Mouse (Mus musculus) CD8-positive naive resting alpha-beta T cell, adult 2 months (primary cell): ENCODE data around the gene Iqcc.

Experiments used
- DNase-seq, 2 experiments: peaks; one replicate each; pipeline ENCODE4 v3.0.0; 2022; ENCODE audit warnings: low read depth in 2 of 2, low spot score in 2 of 2

Iqcc gene

DNA sequence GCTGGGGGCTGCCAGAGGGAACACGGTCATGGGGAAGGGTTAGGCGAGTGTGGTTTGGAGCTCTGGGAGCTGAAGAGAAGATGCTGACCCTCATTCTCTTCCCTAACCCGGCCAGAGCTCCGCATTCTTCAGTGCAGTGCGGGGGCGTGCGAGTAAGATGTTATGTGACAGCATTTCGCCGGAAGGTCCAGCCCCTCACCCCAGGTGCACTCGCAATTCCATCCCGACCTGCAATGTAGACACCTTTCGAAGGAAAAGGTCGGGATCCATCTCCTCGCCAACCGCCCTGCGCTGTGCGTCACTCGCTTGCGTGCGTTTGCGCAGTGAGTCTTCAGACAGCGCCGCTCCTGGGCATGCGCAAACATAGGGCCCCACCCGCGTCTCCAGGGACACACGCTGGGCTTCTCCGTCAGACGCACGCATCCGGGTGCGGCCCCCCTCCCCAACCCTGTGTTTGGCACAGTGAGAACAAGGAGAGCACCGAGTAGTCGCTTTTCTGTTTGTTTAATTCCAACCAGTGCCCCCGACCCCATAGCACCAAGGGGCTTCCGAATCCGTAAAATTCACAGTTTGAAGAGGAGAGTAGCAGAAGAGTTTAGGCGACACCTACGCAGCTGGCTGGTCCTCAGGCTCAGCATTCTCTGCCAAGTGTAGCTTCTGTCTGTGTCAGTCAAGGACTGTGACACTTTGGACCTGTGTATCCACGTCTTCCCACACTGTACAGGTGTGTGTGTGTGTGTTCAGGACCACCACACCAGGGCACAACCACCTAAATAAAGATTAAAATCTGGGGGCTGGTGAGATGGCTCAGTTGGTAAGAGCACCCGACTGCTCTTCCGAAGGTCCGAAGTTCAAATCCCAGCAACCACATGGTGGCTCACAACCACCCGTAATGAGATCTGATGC, at the start of gene Iqcc:
Iqcc (minus strand) TSS at position 314 of the 906 bp plus-strand sequence.
- peak; percentile 87 to 92 for DNase-seq

GRCm38 (mm10) chr4:129662255-129662813, 43.4 kb upstream of the Iqcc start:
- no peak for DNase-seq

- DNase-seq = no peak
Measured at GRCm38 (mm10) chr4:129661584-129661983, 42.7 kb upstream of the Iqcc start.

DNA sequence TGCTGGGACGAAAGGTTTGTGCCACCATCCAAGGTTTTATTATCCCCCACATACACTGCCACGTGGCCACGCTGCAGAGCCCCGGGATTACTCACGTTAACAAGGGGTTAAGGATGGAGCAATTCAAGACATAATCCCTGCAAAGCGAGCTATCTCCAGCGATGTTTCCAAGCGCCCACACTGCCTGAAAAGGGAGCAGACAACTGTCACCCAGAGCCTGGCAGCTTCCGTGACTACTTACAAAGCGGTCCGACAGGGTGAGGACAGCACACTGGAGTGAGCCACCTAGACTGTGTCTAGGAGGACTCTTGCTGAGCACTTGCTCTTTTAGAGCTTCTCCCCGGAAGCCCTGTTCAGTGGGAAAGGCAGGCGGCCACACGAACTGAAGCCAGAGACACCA, 35.9 kb upstream of the Iqcc start:
- no peak for DNase-seq

DNA sequence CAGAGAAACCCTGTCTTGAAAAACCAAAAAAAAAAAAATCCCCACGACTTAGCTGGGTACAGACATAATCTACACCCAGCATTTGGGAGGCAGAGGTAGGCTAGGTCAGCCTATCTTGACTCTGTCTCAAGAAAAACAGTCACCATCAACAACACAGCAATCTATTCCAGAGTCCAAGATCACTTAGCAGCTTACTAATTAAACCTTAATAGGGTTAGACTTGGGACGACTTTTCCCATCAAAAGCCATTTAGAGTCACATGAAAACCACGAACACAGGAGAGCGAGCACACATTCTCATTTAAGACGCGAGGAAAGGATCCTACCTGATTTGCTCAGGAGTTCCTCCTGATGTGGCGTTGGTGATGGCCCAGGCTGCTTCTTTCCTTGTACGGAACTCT, 31.5 kb upstream of the Iqcc start:
- DNase-seq = no peak

- no peak for DNase-seq
Measured at GRCm38 (mm10) chr4:129648656-129649055, 29.8 kb upstream of the Iqcc start.

DNA sequence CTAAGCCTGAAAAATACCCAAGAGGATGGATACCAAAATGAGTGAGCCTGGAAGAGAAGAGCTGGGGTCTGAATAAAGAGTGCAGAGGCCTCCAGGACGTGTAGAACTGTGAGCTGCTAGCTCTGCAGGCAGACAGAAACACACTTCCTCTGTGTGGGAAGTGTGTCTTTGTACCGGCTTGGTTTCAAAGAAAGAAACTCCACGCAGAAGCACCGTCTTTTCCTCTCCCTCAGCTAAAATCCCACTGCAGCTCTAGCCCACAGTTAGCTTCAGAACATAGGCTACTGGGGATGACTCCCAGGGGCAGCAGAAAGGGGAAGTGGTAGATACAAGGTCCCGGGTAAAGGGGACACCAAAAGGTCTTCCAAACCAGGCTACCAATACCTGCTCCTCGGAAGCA, 26.3 kb upstream of the Iqcc start:
- DNase-seq = no peak

GRCm38 (mm10) chr4:129641756-129642155, 22.9 kb upstream of the Iqcc start:
- no peak for DNase-seq

DNA sequence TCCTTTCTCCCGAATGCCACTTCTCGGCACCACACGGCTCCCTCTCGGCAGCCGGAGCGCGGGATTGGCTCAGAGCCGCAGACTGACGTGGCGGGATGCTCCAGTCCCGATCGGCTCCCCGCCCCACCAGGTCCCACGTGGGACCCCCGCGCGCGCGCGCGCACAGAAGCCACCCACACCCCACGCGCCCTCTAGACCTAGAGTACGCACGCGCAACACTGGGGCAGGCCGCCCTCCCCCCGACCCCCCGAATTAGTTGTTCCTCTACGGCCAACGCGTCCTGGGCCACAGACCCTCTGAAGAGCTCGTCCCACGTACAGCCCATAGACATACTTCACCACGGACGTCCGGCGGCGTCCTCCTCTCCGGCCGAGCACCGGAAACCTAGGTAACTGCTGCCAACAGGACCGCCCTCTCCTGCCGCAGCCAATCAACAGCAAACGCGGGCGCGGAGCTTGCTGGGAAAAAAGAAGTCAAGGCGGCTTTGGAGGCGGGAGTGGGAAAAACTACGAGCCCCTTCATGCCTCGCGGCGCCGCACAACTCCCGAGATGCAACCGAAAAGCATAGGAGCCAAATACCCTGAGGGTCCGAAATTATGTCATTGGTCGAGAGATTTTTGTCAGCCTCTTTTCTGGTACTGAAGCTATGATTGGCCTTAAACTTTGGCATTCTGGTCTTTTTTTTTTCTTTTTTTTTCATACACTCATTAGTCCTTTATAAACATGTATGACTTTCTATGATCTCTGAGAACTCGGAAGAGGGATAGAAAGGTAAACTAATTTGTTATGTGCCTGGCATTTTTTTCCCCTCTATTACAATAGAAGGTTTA, 22.0 kb upstream of the Iqcc start, which contains the start of gene Txlna:
Txlna (minus strand) TSS at position 428 of the 830 bp plus-strand sequence.
- peak; percentile 88 to 93 for DNase-seq

GRCm38 (mm10) chr4:129640101-129640637, 21.3 kb upstream of the Iqcc start:
- DNase-seq = peak in 1 of 2 experiments; percentile 8

DNA sequence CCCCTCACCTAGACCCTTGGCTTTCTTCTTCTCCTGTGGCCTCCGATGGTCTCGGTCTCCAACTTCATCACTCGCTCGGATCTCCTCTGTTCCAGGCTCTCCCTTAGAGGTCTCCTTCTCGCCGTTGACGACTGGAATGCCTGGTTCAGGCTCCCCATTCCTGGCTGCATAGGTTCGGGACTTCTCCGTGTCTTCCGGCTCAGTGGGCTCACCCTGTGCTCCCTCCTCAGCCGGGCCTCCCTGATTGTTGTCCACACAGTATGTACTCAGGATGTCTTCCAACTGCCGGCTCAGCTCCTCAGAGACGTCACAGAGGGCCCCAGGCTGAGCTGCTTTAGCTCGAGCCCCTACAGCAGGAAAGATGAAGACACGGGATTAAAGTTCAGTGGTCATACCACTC, 20.3 kb upstream of the Iqcc start:
- no peak for DNase-seq

DNA sequence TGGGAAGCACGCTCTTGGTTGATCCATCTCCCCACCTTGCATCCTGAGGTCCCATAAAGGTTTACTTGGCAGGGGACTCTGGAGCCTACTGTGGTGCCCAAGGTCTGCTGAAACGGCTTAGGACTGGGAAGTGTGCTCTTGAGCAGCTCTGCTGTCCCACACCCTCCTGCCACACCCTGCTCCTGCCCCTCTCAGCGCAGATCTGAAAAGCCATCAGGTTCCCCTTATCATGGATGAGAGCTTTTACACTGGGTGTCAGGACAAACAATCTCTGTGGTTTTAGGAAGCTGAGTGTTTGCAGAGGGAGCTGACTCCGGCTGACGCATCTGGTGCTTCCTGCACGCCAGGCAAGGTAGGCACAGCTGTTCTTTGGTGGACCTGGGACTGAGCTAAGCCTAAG, 15.0 kb upstream of the Iqcc start:
- no peak for DNase-seq

DNA sequence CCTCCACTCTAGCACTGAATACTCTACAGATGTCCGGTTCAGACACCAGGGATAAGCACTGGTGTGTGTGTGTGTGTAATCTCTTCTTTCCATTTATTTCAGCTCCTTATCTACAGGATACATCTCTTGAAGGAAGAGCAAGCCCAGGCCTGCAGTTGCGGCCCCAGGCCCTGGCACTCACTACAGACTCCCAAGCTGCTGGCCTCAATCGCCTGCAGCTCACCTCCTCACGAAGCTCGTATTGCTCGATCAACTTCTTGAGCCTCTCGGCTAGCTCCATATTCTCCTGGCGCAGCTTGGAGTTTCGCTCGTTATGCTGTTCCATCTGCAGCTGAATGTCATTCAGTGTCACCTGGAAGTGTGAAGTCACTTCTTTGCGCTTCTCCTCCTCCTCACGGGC, 13.0 kb upstream of the Iqcc start:
- no peak for DNase-seq

DNA sequence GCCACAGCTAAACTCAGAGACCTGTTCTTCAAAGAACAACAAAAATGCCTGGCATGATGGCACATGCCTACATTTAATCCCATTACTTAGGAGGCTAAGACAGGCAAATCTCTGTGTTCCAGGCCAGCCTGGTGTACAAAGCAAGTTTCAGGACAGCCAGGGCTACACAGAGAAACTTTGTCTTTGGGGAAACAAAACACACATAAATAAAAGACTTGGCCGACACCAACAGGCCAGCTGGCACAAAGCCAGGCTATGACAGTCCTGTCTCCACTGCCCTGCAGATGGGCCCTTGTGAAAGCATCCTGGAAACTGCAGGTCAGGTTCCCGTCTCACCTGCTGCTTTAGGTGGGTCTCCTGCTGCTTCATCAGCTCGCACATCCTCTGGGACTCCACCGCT, 12.0 kb upstream of the Iqcc start:
- no peak for DNase-seq

DNA sequence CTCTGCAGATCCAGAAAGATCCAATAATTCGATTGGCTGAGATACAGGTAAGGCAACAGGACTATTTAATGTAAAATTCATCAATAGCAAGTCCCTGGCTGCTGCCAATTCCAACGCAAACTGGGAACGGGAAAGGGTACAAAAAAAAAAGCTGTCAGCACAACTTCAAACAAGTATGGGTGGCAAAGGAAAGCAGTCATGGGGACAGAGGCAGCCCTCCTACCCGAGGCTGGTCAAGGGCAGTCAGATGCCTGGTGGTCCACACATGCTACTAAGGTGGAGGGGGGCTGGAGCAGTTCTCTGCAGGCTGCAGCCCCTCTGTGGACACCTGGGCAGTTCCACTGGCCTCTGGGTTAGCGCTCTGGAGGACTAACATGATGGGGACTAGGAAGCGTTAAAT, 7.1 kb upstream of the Iqcc start:
- DNase-seq = no peak

GRCm38 (mm10) chr4:129625496-129625895, 6.6 kb upstream of the Iqcc start:
- no peak for DNase-seq

- DNase-seq = peak; percentile 26 to 27
Measured at GRCm38 (mm10) chr4:129625029-129625370, 6.1 kb upstream of the Iqcc start.

- DNase-seq = peak; percentile 81 to 84
Measured at GRCm38 (mm10) chr4:129624281-129625028, 5.6 kb upstream of the Iqcc start.

GRCm38 (mm10) chr4:129623681-129624091, 4.8 kb upstream of the Iqcc start, which contains the start of gene Ccdc28b:
Gene Ccdc28b, minus strand, starts transcription at chr4:129623947.
- no peak for DNase-seq

GRCm38 (mm10) chr4:129622803-129623535, 4.1 kb upstream of the Iqcc start:
- DNase-seq = no peak
